Mouse (Mus musculus): ENCODE data around the gene 1700057G04Rik. TPM values are rescaled to one million over a fixed set of nuclear protein-coding genes. Genes with fewer than 3 reads are reported as not detected.

1700057G04Rik gene
- total RNA-seq (2021) = not detected
- long read RNA-seq, experiment 1 = 0 reads
- long read RNA-seq, experiment 2 = 0 reads

- no peak within 1 kb of the TSS for H3K27ac ChIP-seq
- TF ChIP-seq CTCF (IDR thresholded peaks at IDR 0.05) = no peak
- no peak within 1 kb of the TSS for H3K4me3 ChIP-seq
- no peak for DNase-seq (ENCODE audit: extremely low spot score in 1 of 2, low spot score in 2 of 2)
- intact Hi-C loops (cut with DNase I) = no loop called here
Measured at GRCm38 (mm10) chr9:92309077-92309476, at the start of gene 1700057G04Rik. 1700057G04Rik (plus strand) TSS chr9:92309377.

- Histone ChIP-seq H3K27ac (no peak overlapping the region), H3K4me3 (no peak overlapping the region)
- DNase-seq (ENCODE audit: extremely low spot score in 1 of 2, low spot score in 2 of 2) = no peak
- intact Hi-C loops (cut with DNase I) = no loop called here
- TF ChIP-seq CTCF (IDR thresholded peaks at IDR 0.05) = no peak
Measured at GRCm38 (mm10) chr9:92260481-92261159, 48.6 kb upstream of the 1700057G04Rik start.

- Histone ChIP-seq H3K4me3 (no peak overlapping the region), H3K27ac (no peak overlapping the region)
- intact Hi-C loops (cut with DNase I) = no loop called here
- no peak for TF ChIP-seq CTCF (IDR thresholded peaks at IDR 0.05)
- no peak for DNase-seq (ENCODE audit: extremely low spot score in 1 of 2, low spot score in 2 of 2)
Measured at GRCm38 (mm10) chr9:92265719-92266118, 43.5 kb upstream of the 1700057G04Rik start.

GRCm38 (mm10) chr9:92266558-92267171 lies 42.5 kb upstream of the 1700057G04Rik start:
- Histone ChIP-seq H3K4me3 (no peak overlapping the region), H3K27ac (no peak overlapping the region)
- DNase-seq (ENCODE audit: extremely low spot score in 1 of 2, low spot score in 2 of 2) = no peak
- intact Hi-C loops (cut with DNase I) = no loop called here
- no peak for TF ChIP-seq CTCF (IDR thresholded peaks at IDR 0.05)

GRCm38 (mm10) chr9:92267732-92268131 lies 41.4 kb upstream of the 1700057G04Rik start:
- H3K27ac ChIP-seq = no peak overlapping the region
- H3K4me3 ChIP-seq = no peak overlapping the region
- intact Hi-C loops (cut with DNase I) = no loop called here
- no peak for DNase-seq (ENCODE audit: extremely low spot score in 1 of 2, low spot score in 2 of 2)
- no peak for TF ChIP-seq CTCF (IDR thresholded peaks at IDR 0.05)

- intact Hi-C loops (cut with DNase I) = no loop called here
- H3K4me3 ChIP-seq = no peak overlapping the region
- TF ChIP-seq CTCF (IDR thresholded peaks at IDR 0.05) = no peak
- DNase-seq (ENCODE audit: extremely low spot score in 1 of 2, low spot score in 2 of 2) = no peak
- H3K27ac ChIP-seq = no peak overlapping the region
Measured at GRCm38 (mm10) chr9:92269829-92270404, 39.3 kb upstream of the 1700057G04Rik start.

- H3K27ac ChIP-seq = no peak overlapping the region
- peak in 1 of 2 experiments; percentile 16 for DNase-seq (ENCODE audit: extremely low spot score in 1 of 2, low spot score in 2 of 2)
Measured at GRCm38 (mm10) chr9:92270927-92271326, 38.2 kb upstream of the 1700057G04Rik start.

GRCm38 (mm10) chr9:92272650-92273049 lies 36.5 kb upstream of the 1700057G04Rik start:
- DNase-seq (ENCODE audit: extremely low spot score in 1 of 2, low spot score in 2 of 2) = no peak
- Histone ChIP-seq H3K27ac (no peak overlapping the region), H3K4me3 (no peak overlapping the region)
- intact Hi-C loops (cut with DNase I) = no loop called here
- TF ChIP-seq CTCF (IDR thresholded peaks at IDR 0.05) = no peak

More at GRCm38 (mm10) chr9:92270927-92271326, 38.2 kb upstream of the 1700057G04Rik start:
- no peak overlapping the region for H3K4me3 ChIP-seq
- no peak for TF ChIP-seq CTCF (IDR thresholded peaks at IDR 0.05)
- intact Hi-C loops (cut with DNase I) = no loop called here

- no peak for TF ChIP-seq CTCF (IDR thresholded peaks at IDR 0.05)
- intact Hi-C loops (cut with DNase I) = no loop called here
- Histone ChIP-seq H3K27ac (no peak overlapping the region), H3K4me3 (no peak overlapping the region)
- DNase-seq (ENCODE audit: extremely low spot score in 1 of 2, low spot score in 2 of 2) = no peak
Measured at GRCm38 (mm10) chr9:92273271-92273670, 35.9 kb upstream of the 1700057G04Rik start.

GRCm38 (mm10) chr9:92273956-92274762 lies 35.0 kb upstream of the 1700057G04Rik start:
- no peak for TF ChIP-seq CTCF (IDR thresholded peaks at IDR 0.05)
- Histone ChIP-seq H3K27ac (no peak overlapping the region), H3K4me3 (no peak overlapping the region)
- intact Hi-C loops (cut with DNase I) = no loop called here
- DNase-seq (ENCODE audit: extremely low spot score in 1 of 2, low spot score in 2 of 2) = no peak

- no peak for DNase-seq (ENCODE audit: extremely low spot score in 1 of 2, low spot score in 2 of 2)
- H3K27ac ChIP-seq = peak within 1 kb of the TSS; percentile 61
- peak within 1 kb of the TSS; percentile 11; the same call in 1 of the 2 replicates for H3K4me3 ChIP-seq
Measured at GRCm38 (mm10) chr9:92275486-92276207, 33.5 kb upstream of the 1700057G04Rik start, which contains the start of gene Plscr2. Plscr2 (plus strand) TSS chr9:92275602.

More at GRCm38 (mm10) chr9:92275486-92276207, 33.5 kb upstream of the 1700057G04Rik start, which contains the start of gene Plscr2:
- intact Hi-C loops (cut with DNase I) = no loop called here
- no peak for TF ChIP-seq CTCF (IDR thresholded peaks at IDR 0.05)

Measured in left cerebral cortex, adult 2 months (tissue).